Mouse (Mus musculus) liver, embryonic 14.5 days (tissue): Measurements from ENCODE around the gene Kalrn.

Experiments
- CTCF ChIP-seq: IDR thresholded peaks from 2 replicates; pipeline ENCODE4 v1.5.1; 2016; ENCODE audit warnings: antibody characterized with exemption, low read depth, control low read depth
- EP300 ChIP-seq: IDR thresholded peaks from 2 replicates; pipeline ENCODE4 v1.6.1; 2016; ENCODE audit warnings: antibody characterized with exemption, low read depth

DNA sequence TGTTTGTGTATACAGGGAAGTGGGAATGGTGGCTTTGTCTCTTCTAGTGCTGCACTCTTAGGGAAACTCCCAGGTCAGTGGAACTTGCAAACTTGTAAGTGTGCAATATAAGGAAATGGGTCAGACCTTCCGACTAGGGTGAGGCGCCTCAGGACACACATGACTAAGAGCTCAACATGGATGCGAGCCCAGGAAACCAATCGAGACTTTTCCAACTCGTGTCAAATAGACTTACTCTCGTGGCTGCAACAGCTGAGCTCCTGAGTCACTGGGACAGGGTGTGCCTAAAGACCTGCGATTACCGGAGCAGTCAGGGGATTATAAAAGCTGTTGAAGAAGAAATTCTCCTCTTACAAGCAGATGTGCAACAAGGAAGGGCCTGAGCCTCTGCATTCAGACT, 572.6 kb downstream of the Kalrn start:
- no peak for TF ChIP-seq EP300
- no peak for TF ChIP-seq CTCF
